Mouse (Mus musculus): ENCODE results near the gene Gm156.

DNA sequence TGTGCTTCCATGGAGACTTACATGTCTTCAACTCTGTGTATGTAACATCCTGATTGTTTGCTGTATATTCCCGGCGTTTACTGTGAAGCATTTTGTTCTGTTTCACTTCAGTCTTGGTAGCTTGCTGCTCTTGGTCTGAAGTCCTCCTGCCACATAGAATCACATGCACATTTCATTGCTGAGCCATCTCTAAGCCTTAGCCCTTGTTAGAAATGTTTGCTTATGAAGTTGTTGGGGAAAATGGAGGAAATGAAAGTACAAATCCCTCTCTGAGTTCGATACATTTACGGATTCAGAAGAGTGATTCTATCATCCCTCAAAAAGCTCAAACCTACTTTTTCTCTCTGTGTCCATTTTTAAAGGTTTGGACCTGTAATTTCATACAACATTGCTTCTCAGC lies 67.0 kb downstream of the Gm156 start, which contains the start of gene Klri1:
- no peak for TF ChIP-seq CTCF (IDR thresholded peaks at IDR 0.05 in 2 of 3, conservative IDR thresholded peaks at IDR 0.05 in 1 of 3; ENCODE audit: control insufficient read depth in 1 of 3, insufficient read depth in 1 of 3, low read depth in 2 of 3, low read length in 3 of 3, poor library complexity in 1 of 3, severe bottlenecking in 1 of 3)
- no peak for TF ChIP-seq GATA1 (IDR thresholded peaks at IDR 0.05; ENCODE audit: low read depth, low read length)
- TF ChIP-seq POLR2A (IDR thresholded peaks at IDR 0.05; ENCODE audit: control insufficient read depth in 1 of 2, insufficient read depth in 1 of 2, low read depth in 1 of 2, low read length in 2 of 2, poor library complexity in 1 of 2), result no peak
- no peak for TF ChIP-seq EP300 (IDR thresholded peaks at IDR 0.05; ENCODE audit: low read depth in 1 of 2, low read length in 2 of 2)
- no peak for TF ChIP-seq TAL1 (IDR thresholded peaks at IDR 0.05; ENCODE audit: low read length)
- no peak for TF ChIP-seq MXI1 (IDR thresholded peaks at IDR 0.05; ENCODE audit: low read depth, low read length)
- TF ChIP-seq POLR2AphosphoS2 (IDR thresholded peaks at IDR 0.05; ENCODE audit: low read length), result no peak
- TF ChIP-seq TBP (IDR thresholded peaks at IDR 0.05; ENCODE audit: low read depth, low read length), result no peak
- TF ChIP-seq RCOR1 (IDR thresholded peaks at IDR 0.05; ENCODE audit: low read depth, low read length), result no peak
- TF ChIP-seq ZMIZ1 (IDR thresholded peaks at IDR 0.05; ENCODE audit: low read depth, low read length), result no peak
- no peak for TF ChIP-seq POLR2AphosphoS5 (IDR thresholded peaks at IDR 0.05; ENCODE audit: borderline replicate concordance, low read depth, low read length)
- no peak for TF ChIP-seq NELFE (IDR thresholded peaks at IDR 0.05; ENCODE audit: low read depth, low read length)
- TF ChIP-seq ZKSCAN1 (IDR thresholded peaks at IDR 0.05; ENCODE audit: low read depth, low read length), result no peak

All from MEL (cell line).